Mouse (Mus musculus): ENCODE results near the gene Ntmt1.

The Ntmt1 gene

GRCm38 (mm10) chr2:30822460-30822859, 14.8 kb downstream of the Ntmt1 start:
- CTCF ChIA-PET = no interaction called here

GRCm38 (mm10) chr2:30823385-30824153, 15.9 kb downstream of the Ntmt1 start:
- CTCF ChIA-PET = no interaction called here

GRCm38 (mm10) chr2:30826825-30827748, 19.5 kb downstream of the Ntmt1 start:
- CTCF ChIA-PET = no interaction called here

- CTCF ChIA-PET = no interaction called here
Measured at GRCm38 (mm10) chr2:30827749-30828475, 20.3 kb downstream of the Ntmt1 start.

- CTCF ChIA-PET = interaction anchor here (0.6 kb wide), 1 partner anchor 985 kb away, joined by 9 read pairs; no protein-coding TSS in a partner anchor
Measured at GRCm38 (mm10) chr2:30829315-30829714, 21.7 kb downstream of the Ntmt1 start.

- CTCF ChIA-PET = interaction anchor here (0.5 to 0.6 kb wide), 2 partner anchors 121 to 368 kb away, joined by 3 to 10 read pairs; no protein-coding TSS in a partner anchor
Measured at GRCm38 (mm10) chr2:30830283-30830795, 22.7 kb downstream of the Ntmt1 start, which contains the start of gene Asb6. TSS of gene Asb6 (minus strand) at chr2:30830333.

GRCm38 (mm10) chr2:30833644-30834043, 26.0 kb downstream of the Ntmt1 start:
- CTCF ChIA-PET = no interaction called here

GRCm38 (mm10) chr2:30834373-30835022, 26.9 kb downstream of the Ntmt1 start, which contains the start of gene Prrx2:
TSS of gene Prrx2 (plus strand) at chr2:30834972.
- CTCF ChIA-PET = interaction anchor here (0.5 kb wide), 2 partner anchors 276 to 990 kb away, joined by 3 read pairs; no protein-coding TSS in a partner anchor

GRCm38 (mm10) chr2:30836238-30836990, 28.8 kb downstream of the Ntmt1 start:
- CTCF ChIA-PET = no interaction called here

- CTCF ChIA-PET = interaction anchor here (0.6 kb wide), 1 partner anchor 67 kb away, joined by 5 read pairs; no protein-coding TSS in a partner anchor
Measured at GRCm38 (mm10) chr2:30842615-30843014, 35.0 kb downstream of the Ntmt1 start.

- CTCF ChIA-PET = no interaction called here
Measured at GRCm38 (mm10) chr2:30845152-30846070, 37.8 kb downstream of the Ntmt1 start.

- CTCF ChIA-PET = no interaction called here
Measured at GRCm38 (mm10) chr2:30846236-30846635, 38.6 kb downstream of the Ntmt1 start.

- CTCF ChIA-PET = interaction anchor here (0.6 kb wide), 1 partner anchor 15 kb away, joined by 3 read pairs; no protein-coding TSS in a partner anchor
Measured at GRCm38 (mm10) chr2:30846723-30847122, 39.1 kb downstream of the Ntmt1 start.

- CTCF ChIA-PET = no interaction called here
Measured at GRCm38 (mm10) chr2:30848184-30848583, 40.6 kb downstream of the Ntmt1 start.

GRCm38 (mm10) chr2:30850581-30850980, 43.0 kb downstream of the Ntmt1 start:
- CTCF ChIA-PET = no interaction called here

- CTCF ChIA-PET = no interaction called here
Measured at GRCm38 (mm10) chr2:30852771-30853313, 45.2 kb downstream of the Ntmt1 start.

GRCm38 (mm10) chr2:30857076-30857475, 49.5 kb downstream of the Ntmt1 start:
- CTCF ChIA-PET = no interaction called here

GRCm38 (mm10) chr2:30859782-30860181, 52.2 kb downstream of the Ntmt1 start:
- CTCF ChIA-PET = no interaction called here

- CTCF ChIA-PET = no interaction called here
Measured at GRCm38 (mm10) chr2:30862081-30862480, 54.5 kb downstream of the Ntmt1 start.

Measured in spleen, embryonic (tissue).